Mouse (Mus musculus) R1 (cell line): ENCODE measurements at regions not wholly inside any gene's neighbourhood (a gene's known extent, or its start where the extent isn't known, plus 50 kb on each side); places are given as distances from the start of the nearest gene placed in this dataset.

Experiments
- DNase-seq: peaks from one replicate; pipeline ENCODE4 v3.0.0-alpha.2; 2018; ENCODE audit warnings: low read depth, low spot score

- DNase-seq = no peak
Observed at GRCm38 (mm10) chr15:61411821-61412220, 489.0 kb upstream of the A1bg start.

- DNase-seq = no peak
Observed at GRCm38 (mm10) chr15:61410789-61411188, 488.0 kb upstream of the A1bg start.

DNA sequence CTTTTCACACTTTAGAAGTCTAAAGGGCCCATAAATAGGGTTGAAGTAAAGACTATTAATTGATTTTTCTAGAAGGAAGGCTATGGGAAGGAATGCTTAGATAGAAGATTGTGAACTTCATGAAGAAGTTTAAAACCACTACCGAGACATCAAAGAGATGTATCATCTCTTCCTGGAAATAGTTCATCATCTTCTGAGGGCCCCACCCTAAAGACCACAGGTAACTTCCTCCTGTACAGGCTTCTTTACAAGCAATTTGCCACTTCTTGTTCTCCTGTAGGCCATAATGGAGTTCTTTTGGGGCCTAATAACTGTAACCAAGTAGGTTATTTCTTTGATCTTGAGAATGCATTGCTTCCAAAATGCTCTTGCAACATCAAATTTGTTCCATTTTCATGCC, 485.8 kb upstream of the A1bg start:
- DNase-seq = no peak

- peak; percentile 35 for DNase-seq
Observed at GRCm38 (mm10) chr15:61400720-61401119, 477.9 kb upstream of the A1bg start.

DNA sequence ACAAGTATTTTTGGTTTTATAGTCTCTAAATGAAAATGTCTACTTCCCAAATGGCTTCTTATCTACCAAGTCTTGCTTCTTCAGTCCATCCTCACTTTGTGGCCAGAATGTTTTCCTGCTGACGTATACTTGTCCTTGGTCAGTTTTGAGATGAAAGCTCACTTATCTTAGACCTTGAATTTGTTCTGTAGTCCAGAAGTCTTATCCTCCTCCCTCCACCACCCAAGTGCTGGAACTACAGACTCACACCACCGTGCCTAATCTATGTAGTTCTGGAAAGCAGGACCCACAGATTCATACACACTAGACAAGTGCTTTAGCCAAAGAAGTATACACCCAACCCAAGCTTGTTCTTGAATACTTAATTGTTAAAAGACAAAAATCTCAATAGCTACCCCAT, 477.2 kb upstream of the A1bg start:
- no peak for DNase-seq

- no peak for DNase-seq
Observed at GRCm38 (mm10) chr15:61398829-61399228, 476.0 kb upstream of the A1bg start.

DNA sequence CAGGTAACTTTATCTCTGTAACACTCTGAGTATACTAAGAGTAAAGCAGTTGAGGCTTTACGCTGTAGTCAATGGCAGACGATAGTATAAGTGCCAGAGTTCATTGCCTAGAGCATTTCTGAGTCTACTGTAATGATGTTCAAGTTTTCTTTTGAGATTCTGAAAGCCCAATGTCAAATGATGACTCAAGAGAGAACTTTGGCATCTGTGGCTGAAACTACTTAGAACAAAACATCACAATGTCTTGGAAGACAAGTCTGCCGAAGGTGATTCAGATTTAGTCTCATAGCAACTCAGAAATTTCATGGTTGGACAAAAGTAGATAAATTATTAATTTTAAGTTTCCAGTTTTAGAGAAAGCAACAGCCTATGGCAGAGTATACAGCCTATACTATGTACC, 474.2 kb upstream of the A1bg start:
- DNase-seq = no peak

- DNase-seq = no peak
Observed at GRCm38 (mm10) chr15:61395296-61395826, 472.5 kb upstream of the A1bg start.

DNA sequence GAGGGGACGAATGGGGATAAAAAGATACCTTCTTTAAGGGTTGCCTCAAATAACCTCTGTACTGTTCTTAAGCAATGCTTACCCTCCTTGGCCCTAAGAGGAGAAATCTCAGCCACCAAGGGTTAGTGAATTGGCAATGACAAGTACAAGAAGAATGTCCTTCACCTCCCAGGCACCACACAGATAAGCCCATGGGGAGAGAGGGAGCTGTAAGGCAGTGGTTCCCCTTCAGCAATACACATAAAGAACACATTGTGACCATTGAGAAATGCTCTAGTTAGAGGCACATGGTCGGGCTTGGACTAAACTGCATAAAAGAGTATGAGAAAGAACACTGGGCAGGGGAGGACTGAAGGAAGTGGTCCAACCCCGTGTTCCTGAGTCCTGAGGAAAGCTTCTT, 457.9 kb upstream of the A1bg start:
- DNase-seq = no peak

DNA sequence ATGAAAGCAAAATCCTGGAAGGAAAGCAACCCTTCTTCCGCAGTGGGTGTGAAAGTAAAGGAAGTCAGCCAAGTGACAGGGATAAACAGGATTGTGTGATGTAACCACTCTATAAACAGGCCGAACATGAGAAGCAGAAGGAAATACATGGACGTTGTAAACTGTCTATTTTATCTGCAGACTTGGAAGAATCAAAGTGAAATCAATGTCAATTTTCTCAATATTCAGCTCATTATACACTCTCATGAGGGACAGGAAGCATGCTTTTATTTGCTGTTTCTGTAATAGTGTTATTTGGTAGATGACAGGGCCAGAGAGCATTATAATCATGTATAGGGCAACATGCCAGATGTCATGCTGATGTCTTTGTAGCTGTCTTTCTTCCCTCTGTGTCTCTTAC, 443.5 kb upstream of the A1bg start:
- DNase-seq = no peak

DNA sequence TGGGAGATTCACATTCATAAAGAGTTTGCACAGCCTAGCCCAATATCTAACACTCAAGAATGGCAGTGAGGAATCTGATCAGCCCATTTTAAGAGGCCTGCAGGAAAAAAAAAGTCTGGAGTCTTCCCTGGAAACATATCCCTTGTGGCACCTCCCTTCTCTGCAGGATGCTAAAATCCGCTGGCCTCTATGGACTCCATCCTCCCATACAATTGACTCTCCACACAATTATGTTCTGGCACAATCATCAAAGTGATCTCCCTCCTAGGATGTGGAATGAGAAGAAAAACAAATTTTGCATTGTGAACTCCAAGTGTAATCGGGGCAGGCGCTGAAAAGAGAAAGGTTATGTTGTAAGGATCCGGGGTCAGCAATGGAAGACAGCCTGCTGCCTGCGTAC, 442.7 kb upstream of the A1bg start:
- DNase-seq = no peak

- no peak for DNase-seq
Observed at GRCm38 (mm10) chr15:61364461-61364860, 441.6 kb upstream of the A1bg start.

DNA sequence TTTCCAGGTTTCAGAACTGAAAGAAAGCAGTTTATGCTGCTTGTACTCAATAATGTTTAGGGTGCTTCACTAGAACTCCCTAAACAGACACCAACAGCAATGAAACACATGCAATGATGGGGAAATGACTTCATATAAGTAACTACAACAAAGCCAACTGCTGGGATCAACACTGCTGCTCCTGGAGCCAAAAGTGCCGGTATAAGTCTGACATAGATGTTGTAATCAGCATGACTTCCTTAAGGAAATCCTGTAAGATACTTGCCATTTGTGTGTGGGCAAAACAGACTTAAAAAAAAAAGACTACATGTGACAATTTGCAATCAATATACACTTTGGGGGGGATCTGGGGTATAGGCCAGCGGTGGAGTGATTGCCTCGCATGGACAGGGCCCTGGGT, 438.4 kb upstream of the A1bg start:
- DNase-seq = no peak

DNA sequence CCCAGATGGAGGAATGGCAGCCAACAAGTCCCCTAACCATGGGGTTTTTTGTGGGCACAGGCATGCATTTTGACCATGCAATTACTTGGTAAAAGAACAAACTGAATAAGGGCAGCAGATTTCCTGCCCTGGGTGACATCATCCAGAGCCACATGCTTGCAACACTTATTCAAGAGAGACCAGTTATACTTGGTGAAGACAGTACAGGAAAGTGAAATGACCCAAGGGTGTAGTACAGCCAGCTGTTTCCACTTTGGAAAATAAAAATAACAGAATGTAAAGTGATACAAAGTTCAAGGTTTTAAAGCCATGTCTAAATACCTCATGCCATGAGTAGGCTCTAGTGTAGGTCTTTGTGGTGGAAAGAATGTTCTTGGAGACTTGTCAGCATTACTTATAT, 432.5 kb upstream of the A1bg start:
- no peak for DNase-seq

DNA sequence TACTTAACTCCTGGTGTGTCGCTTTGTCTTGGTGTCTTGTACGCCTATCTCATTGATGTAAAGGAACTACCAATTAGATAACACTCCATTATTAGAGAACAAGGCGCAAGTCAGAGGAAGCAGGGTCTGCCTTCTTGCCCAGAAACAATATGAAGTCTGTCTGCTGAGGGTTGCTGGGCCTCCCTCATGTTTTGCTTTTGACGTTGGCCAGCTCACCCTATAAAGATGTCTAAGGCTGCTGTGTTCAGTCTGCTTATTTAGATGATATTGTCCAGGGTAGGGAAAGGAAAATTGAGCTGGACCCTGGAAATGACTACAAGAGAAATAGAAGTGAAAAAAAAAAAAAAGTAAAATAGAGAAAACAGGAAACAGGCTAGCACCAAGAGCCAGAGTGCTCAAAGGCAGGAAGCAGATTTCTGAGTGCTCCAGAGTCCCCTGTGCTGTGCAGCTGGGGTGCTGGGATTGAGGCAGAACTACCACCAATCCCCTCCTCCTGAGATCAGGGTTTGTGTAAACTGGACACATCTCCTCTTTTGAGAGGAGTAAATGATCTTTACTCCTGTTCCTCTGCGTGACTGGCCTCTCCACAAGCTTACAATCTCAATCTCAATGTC, 429.0 kb upstream of the A1bg start:
- DNase-seq = no peak

DNA sequence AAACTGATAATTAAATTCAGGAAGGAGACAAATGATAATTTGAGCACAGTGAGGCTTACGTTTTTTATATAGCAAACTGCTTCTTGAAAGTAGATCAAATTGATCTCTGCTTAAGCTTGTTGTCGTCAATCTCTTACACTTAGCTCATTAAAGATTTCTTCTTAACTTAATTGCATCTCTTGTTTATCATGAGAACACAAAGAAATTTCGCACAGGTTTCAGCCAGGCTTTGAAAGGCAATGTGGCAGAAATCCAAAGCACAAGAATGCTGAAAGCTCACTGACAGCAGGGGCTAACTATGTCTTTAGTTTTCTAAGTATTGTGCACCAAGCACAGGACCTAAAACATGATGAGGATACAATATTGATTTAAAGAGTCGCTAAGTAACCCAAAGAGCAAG, 422.3 kb upstream of the A1bg start:
- no peak for DNase-seq

DNA sequence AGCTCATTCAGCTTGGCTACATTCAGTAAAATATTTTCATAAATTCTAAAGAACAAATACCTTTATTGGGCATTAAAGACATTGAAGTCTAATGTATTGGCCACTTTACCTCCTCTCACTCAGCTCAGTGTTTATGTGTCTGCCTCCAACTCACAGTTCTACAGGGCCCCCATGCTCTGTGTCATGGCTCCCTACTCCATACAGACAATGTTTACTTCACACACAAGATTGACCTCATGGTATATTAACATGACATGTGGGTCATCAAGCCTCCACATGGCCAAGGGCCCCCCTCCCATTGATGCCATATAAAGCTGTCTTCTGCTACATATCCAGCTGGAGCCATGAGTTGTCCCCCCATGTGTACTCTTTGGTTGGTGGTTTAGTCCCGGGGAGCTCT, 419.8 kb upstream of the A1bg start:
- DNase-seq = no peak

DNA sequence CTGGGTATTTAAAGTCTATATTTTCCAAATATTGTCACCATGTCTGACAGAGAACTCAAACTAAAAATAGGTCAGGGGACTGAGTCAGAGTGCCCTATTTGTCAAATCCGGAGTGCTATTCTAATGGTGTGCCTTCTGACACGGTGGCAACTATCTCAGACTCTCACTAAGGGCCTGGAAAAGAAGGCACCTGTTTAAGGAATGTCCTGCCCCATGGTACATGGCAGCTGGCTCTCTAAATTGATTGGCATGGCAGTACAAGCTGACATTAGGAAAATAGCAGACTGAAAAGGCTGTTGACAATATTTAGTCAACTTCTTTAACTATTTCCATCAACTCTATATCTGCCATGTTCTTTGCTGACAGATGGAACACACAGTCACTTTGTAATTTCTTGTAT, 405.1 kb upstream of the A1bg start:
- no peak for DNase-seq

DNA sequence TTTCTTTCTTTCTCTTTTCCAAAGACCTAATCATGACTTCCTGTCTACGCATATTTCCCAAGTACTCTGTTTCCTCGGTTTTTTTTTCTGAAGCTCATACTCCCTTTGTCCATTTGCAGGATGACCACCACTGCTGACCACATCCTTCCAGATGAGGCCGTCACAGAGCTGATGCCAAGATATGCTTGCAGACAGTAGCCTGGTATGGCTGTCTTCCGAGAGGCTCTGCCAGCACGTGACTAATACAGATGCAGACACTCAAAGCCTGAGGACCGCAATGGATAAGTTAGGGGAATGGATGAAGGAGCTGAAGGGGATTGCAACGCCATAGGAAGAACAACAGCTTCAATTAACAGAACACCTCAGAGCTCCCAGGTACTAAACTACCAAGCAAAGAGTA, 399.4 kb upstream of the A1bg start:
- DNase-seq = no peak

- no peak for DNase-seq
Observed at GRCm38 (mm10) chr15:61309452-61310165, 386.8 kb upstream of the A1bg start.

- DNase-seq = no peak
Observed at GRCm38 (mm10) chr15:61308936-61309335, 386.1 kb upstream of the A1bg start.

DNA sequence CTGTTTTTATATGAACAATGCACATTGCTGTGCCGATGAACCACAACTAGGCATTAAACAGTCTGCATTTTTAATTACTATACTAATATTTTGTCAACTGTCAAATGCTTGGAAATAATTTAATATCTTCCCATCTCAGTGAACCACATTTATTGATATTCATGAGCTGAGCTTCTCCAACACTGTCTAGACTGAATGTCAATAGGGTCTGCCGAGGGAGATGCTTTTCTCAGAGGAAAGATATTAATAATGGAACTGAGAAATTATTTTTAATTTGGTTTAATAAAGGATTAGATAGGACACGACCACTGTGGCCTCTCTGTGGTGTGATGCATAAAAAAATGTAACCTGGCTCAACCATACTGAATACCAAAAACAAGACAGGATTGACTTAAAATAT, 381.7 kb upstream of the A1bg start:
- no peak for DNase-seq

DNA sequence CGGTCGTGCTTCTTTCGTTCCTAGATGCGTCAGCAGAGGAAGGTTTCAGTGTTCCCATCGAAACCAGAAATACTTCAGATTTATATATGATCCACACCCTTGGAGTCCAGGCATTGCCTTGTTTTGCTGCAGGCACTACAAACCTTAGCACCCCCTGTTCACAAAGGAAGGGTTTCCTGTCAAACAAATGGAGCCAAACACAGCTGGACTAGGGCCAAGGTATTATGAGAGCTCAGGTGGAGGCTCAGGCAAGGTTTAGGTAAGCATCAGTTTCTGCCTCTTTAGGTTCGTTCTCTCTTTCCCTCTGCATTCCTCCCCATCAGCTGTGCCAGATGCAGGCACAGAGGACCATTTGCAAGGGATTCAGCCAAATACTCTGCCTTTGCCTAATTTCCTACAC, 377.0 kb upstream of the A1bg start:
- no peak for DNase-seq
